Mouse (Mus musculus) MEL (cell line): ENCODE results near the gene Zfp949. TPM values are rescaled to one million over a fixed set of nuclear protein-coding genes. Genes with fewer than 3 reads are reported as not detected.

Experiments used
- DNase-seq: peaks from one replicate; pipeline ENCODE4 v3.0.0; 2011; ENCODE audit warnings: low read depth, low spot score
- H3K27ac ChIP-seq: 2 replicates; pipeline ENCODE4 v1.5.1; 2012; ENCODE audit warnings: low read depth, mild to moderate bottlenecking, control low read depth, low read length, moderate library complexity; ENCODE audit not compliant: control insufficient read depth
- H3K27me3 ChIP-seq, 2 experiments: fragments of 150-350 bp in 1 of 2; sonication (generic) in 1 of 2; 2 replicates each; pipeline ENCODE4 v1.6.1; 2012; ENCODE audit warnings: low read length in 2 of 2, mild to moderate bottlenecking in 2 of 2, improper control_type of control experiment in 1 of 2, moderate library complexity in 1 of 2; ENCODE audit not compliant: insufficient read depth in 2 of 2, control insufficient read depth in 1 of 2
- H3K36me3 ChIP-seq, 2 experiments: 2 replicates each; pipeline ENCODE4 v1.6.1; 2012 to 2014; ENCODE audit warnings: low read length in 2 of 2, improper control_type of control experiment in 1 of 2, inconsistent platforms in 1 of 2, mild to moderate bottlenecking in 1 of 2; ENCODE audit not compliant: insufficient read depth in 2 of 2, control insufficient read depth in 1 of 2
- H3K4me1 ChIP-seq, 2 experiments: fragments of 150-350 bp in 1 of 2; sonication (generic) in 1 of 2; 2 replicates each; pipeline ENCODE4 v1.6.1; 2012; ENCODE audit warnings: low read length in 2 of 2, improper control_type of control experiment in 1 of 2, mild to moderate bottlenecking in 1 of 2; ENCODE audit not compliant: insufficient read depth in 2 of 2, control insufficient read depth in 1 of 2
- H3K4me3 ChIP-seq, 2 experiments: fragments of 150-350 bp in 1 of 2; sonication (generic) in 1 of 2; 2 replicates each; pipeline ENCODE4 v1.5.1; 2012; ENCODE audit warnings: low read depth in 2 of 2, low read length in 2 of 2, mild to moderate bottlenecking in 2 of 2, moderate library complexity in 2 of 2, control low read depth in 1 of 2, improper control_type of control experiment in 1 of 2; ENCODE audit not compliant: control insufficient read depth in 1 of 2, insufficient read depth in 1 of 2
- H3K79me2 ChIP-seq: 2 replicates; pipeline ENCODE4 v1.6.1; 2012; ENCODE audit warnings: mild to moderate bottlenecking, low read length, moderate library complexity; ENCODE audit not compliant: control insufficient read depth, poor library complexity, insufficient read depth
- H3K9ac ChIP-seq: 2 replicates; pipeline ENCODE4 v1.6.1; 2012; ENCODE audit warnings: low read depth, mild to moderate bottlenecking, control low read depth, low read length, moderate library complexity; ENCODE audit not compliant: control insufficient read depth, poor library complexity, severe bottlenecking
- H3K9me3 ChIP-seq: fragments of 150-350 bp; sonication (generic); replicated peaks from 2 replicates; pipeline ENCODE4 v1.6.1; 2012; ENCODE audit warnings: mild to moderate bottlenecking, low read length, improper control_type of control experiment, moderate library complexity; ENCODE audit not compliant: insufficient read depth
- BHLHE40 ChIP-seq: IDR thresholded peaks from 2 replicates; pipeline ENCODE4 v1.6.1; 2012; ENCODE audit warnings: low read depth, mild to moderate bottlenecking, inconsistent platforms, low read length, improper control_type of control experiment, borderline replicate concordance
- CHD1 ChIP-seq: IDR thresholded peaks from 2 replicates; pipeline ENCODE4 v1.6.1; 2012; ENCODE audit warnings: low read depth, mild to moderate bottlenecking, inconsistent platforms, low read length, improper control_type of control experiment
- CHD2 ChIP-seq: IDR thresholded peaks from 2 replicates; pipeline ENCODE4 v1.6.1; 2011; ENCODE audit warnings: low read length, improper control_type of control experiment
- CTCF ChIP-seq, 3 experiments: IDR thresholded peaks in 2 of 3; conservative IDR thresholded peaks in 1 of 3; 2 replicates each; pipeline ENCODE4 v1.5.1; 2011 to 2012; ENCODE audit warnings: low read length in 3 of 3, low read depth in 2 of 3, mild to moderate bottlenecking in 2 of 3, improper control_type of control experiment in 1 of 3, inconsistent platforms in 1 of 3, mixed read lengths in 1 of 3, moderate library complexity in 1 of 3; ENCODE audit not compliant: control insufficient read depth in 1 of 3, insufficient read depth in 1 of 3, poor library complexity in 1 of 3, severe bottlenecking in 1 of 3
- E2F4 ChIP-seq: IDR thresholded peaks from 2 replicates; pipeline ENCODE4 v1.6.1; 2011; ENCODE audit warnings: low read depth, low read length, improper control_type of control experiment, borderline replicate concordance
- ELF1 ChIP-seq: IDR thresholded peaks from 2 replicates; pipeline ENCODE4 v1.6.1; 2014; ENCODE audit warnings: low read depth, mild to moderate bottlenecking, inconsistent platforms, low read length, improper control_type of control experiment, moderate library complexity
- EP300 ChIP-seq, 2 experiments: IDR thresholded peaks; 2 replicates each; pipeline ENCODE4 v1.6.1; 2011; ENCODE audit warnings: improper control_type of control experiment in 2 of 2, low read length in 2 of 2, low read depth in 1 of 2, mild to moderate bottlenecking in 1 of 2
- ETS1 ChIP-seq: IDR thresholded peaks from 2 replicates; pipeline ENCODE4 v1.6.1; 2012; ENCODE audit warnings: low read depth, mild to moderate bottlenecking, inconsistent platforms, low read length, improper control_type of control experiment, moderate library complexity
- GABPA ChIP-seq: IDR thresholded peaks from 2 replicates; pipeline ENCODE4 v1.6.1; 2012; ENCODE audit warnings: low read depth, mild to moderate bottlenecking, inconsistent platforms, low read length, improper control_type of control experiment, moderate library complexity
- GATA1 ChIP-seq: IDR thresholded peaks from 2 replicates; pipeline ENCODE4 v1.6.1; 2011; ENCODE audit warnings: low read depth, low read length, improper control_type of control experiment
- HCFC1 ChIP-seq: IDR thresholded peaks from 2 replicates; pipeline ENCODE4 v1.6.1; 2012; ENCODE audit warnings: low read depth, mild to moderate bottlenecking, inconsistent platforms, low read length, improper control_type of control experiment, moderate library complexity
- JUND ChIP-seq: IDR thresholded peaks from 2 replicates; pipeline ENCODE4 v1.6.1; 2011; ENCODE audit warnings: low read depth, mild to moderate bottlenecking, improper control_type of control experiment, low read length
- KAT2A ChIP-seq: conservative IDR thresholded peaks from 2 replicates; pipeline ENCODE4 v1.6.1; 2012; ENCODE audit warnings: low read depth, low read length, improper control_type of control experiment, inconsistent platforms
- MAFK ChIP-seq: IDR thresholded peaks from 2 replicates; pipeline ENCODE4 v1.6.1; 2011; ENCODE audit warnings: low read depth, mild to moderate bottlenecking, low read length, improper control_type of control experiment, borderline replicate concordance
- MAX ChIP-seq: IDR thresholded peaks from 2 replicates; pipeline ENCODE4 v1.6.1; 2011; ENCODE audit warnings: low read length, improper control_type of control experiment
- MEF2A ChIP-seq: IDR thresholded peaks from 2 replicates; pipeline ENCODE4 v1.6.1; 2014; ENCODE audit warnings: low read depth, mild to moderate bottlenecking, inconsistent platforms, low read length, improper control_type of control experiment; ENCODE audit not compliant: poor library complexity, insufficient replicate concordance, severe bottlenecking; ENCODE audit errors: extremely low read depth
- MYB ChIP-seq: IDR thresholded peaks from 2 replicates; pipeline ENCODE4 v1.6.1; 2011; ENCODE audit warnings: mild to moderate bottlenecking, low read depth, low read length, improper control_type of control experiment
- NELFE ChIP-seq: IDR thresholded peaks from 2 replicates; pipeline ENCODE4 v1.6.1; 2011; ENCODE audit warnings: low read depth, low read length, improper control_type of control experiment
- NRF1 ChIP-seq: IDR thresholded peaks from 2 replicates; pipeline ENCODE4 v1.6.1; 2014; ENCODE audit warnings: low read depth, mild to moderate bottlenecking, inconsistent platforms, low read length, improper control_type of control experiment, moderate library complexity; ENCODE audit not compliant: poor library complexity, insufficient read depth, severe bottlenecking
- POLR2A ChIP-seq, 2 experiments: IDR thresholded peaks; 2 replicates each; pipeline ENCODE4 v1.6.1; 2011 to 2012; ENCODE audit warnings: low read length in 2 of 2, mild to moderate bottlenecking in 2 of 2, control low read depth in 1 of 2, improper control_type of control experiment in 1 of 2, low read depth in 1 of 2, moderate library complexity in 1 of 2; ENCODE audit not compliant: control insufficient read depth in 1 of 2, insufficient read depth in 1 of 2, poor library complexity in 1 of 2
- POLR2AphosphoS2 ChIP-seq: IDR thresholded peaks from 2 replicates; pipeline ENCODE4 v1.6.1; 2011; ENCODE audit warnings: low read length, improper control_type of control experiment
- RCOR1 ChIP-seq: IDR thresholded peaks from 2 replicates; pipeline ENCODE4 v1.6.1; 2012; ENCODE audit warnings: low read depth, mild to moderate bottlenecking, inconsistent platforms, low read length, improper control_type of control experiment
- SIN3A ChIP-seq: IDR thresholded peaks from 2 replicates; pipeline ENCODE4 v1.6.1; 2012; ENCODE audit warnings: low read length, improper control_type of control experiment, inconsistent platforms
- SMC3 ChIP-seq: IDR thresholded peaks from 2 replicates; pipeline ENCODE4 v1.6.1; 2011; ENCODE audit warnings: low read depth, low read length, improper control_type of control experiment
- TBP ChIP-seq: IDR thresholded peaks from 2 replicates; pipeline ENCODE4 v1.8.0; 2011; ENCODE audit warnings: low read depth, low read length, improper control_type of control experiment
- ZMIZ1 ChIP-seq: IDR thresholded peaks from 2 replicates; pipeline ENCODE4 v1.6.1; 2012; ENCODE audit warnings: low read depth, mild to moderate bottlenecking, inconsistent platforms, low read length, improper control_type of control experiment, moderate library complexity
- polyA plus RNA-seq, 2 experiments: library from polyadenylated mRNA; stranded (reverse) in 1 of 2; unstranded in 1 of 2; fragments of >175 nt in 1 of 2; fragments of >200 nt in 1 of 2; gene quantifications; 2 replicates each; pipeline versions ENCODE4 v1.2.1 to v1.2.4; 2012; ENCODE audit warnings: low replicate concordance in 2 of 2, low read depth in 1 of 2; ENCODE audit not compliant: insufficient read length in 2 of 2, insufficient read depth in 1 of 2, missing spikeins in 1 of 2
- total RNA-seq: library from RNA; depleted of rRNA; stranded (reverse); fragments of 300-350 nt; gene quantifications from 2 replicates; pipeline ENCODE4 v1.2.3, GENCODE M21; 2012

Zfp949 gene
- total and polyA plus RNA-seq, 3 experiments, result 4.5 to 4.6 TPM; not detected in 1

- no peak overlapping the region for H3K4me3 ChIP-seq
- peak; percentile 82 for DNase-seq
- no peak overlapping the region for H3K27ac ChIP-seq
Measured at GRCm38 (mm10) chr9:88519390-88520121, 28.3 kb upstream of the Zfp949 start.

GRCm38 (mm10) chr9:88520122-88520848 lies 27.5 kb upstream of the Zfp949 start:
- peaks cover 25% of the 10 kb centered on the region for H3K79me2 ChIP-seq
- no peaks in the 10 kb centered on the region for H3K9me3 ChIP-seq
- no peaks in the 10 kb centered on the region for H3K27me3 ChIP-seq
- peak overlapping the region; percentile 99 for H3K9ac ChIP-seq
- peaks cover 2 to 12% of the 10 kb centered on the region in 2 experiments for H3K4me1 ChIP-seq
- peaks cover 4 to 19% of the 10 kb centered on the region in 2 experiments for H3K36me3 ChIP-seq
- DNase-seq, result peak; percentile 87
- peak overlapping the region; percentile 60 to 99 for H3K4me3 ChIP-seq
- H3K27ac ChIP-seq, result peak overlapping the region; percentile 98
- no peak for TF ChIP-seq NRF1
- no peak for TF ChIP-seq RCOR1
- TF ChIP-seq NELFE, result peak; percentile 48
- peak; percentile 30 to 74; a peak in 3 of 4 replicates for TF ChIP-seq POLR2A (IDR thresholded peaks at IDR 0.05; ENCODE audit: control insufficient read depth in 1 of 2, insufficient read depth in 1 of 2, low read depth in 1 of 2, low read length in 2 of 2, poor library complexity in 1 of 2)
- peak; percentile 46; the same call in 1 of the 2 replicates for TF ChIP-seq MYB
- peak; percentile 86 for TF ChIP-seq ZMIZ1
- TF ChIP-seq HCFC1, result peak; percentile 34; the same call in 1 of the 2 replicates
- TF ChIP-seq EP300 (IDR thresholded peaks at IDR 0.05; ENCODE audit: low read depth in 1 of 2, low read length in 2 of 2), result peak in 1 of 2 experiments; percentile 32; a peak in 2 of 4 replicates
- 0 out of 2 replicates have a peak, but pooled peaks have one; percentile 14 for TF ChIP-seq ETS1
- no peak for TF ChIP-seq ELF1
- peak; percentile 48 for TF ChIP-seq E2F4
- peak; percentile 49; the same call in 1 of the 2 replicates for TF ChIP-seq TBP
- peak; percentile 70 for TF ChIP-seq SIN3A
- peak; percentile 99 for TF ChIP-seq POLR2AphosphoS2
- peak; percentile 4; the same call in 1 of the 2 replicates for TF ChIP-seq KAT2A
- TF ChIP-seq MEF2A, result no peak
- peak; percentile 79 for TF ChIP-seq CHD2
- no peak for TF ChIP-seq MAX
- TF ChIP-seq BHLHE40, result 0 out of 2 replicates have a peak, but pooled peaks have one; percentile 24
- peak; percentile 11; the same call in 1 of the 2 replicates for TF ChIP-seq MAFK
- 0 out of 2 replicates have a peak, but pooled peaks have one; percentile 55 for TF ChIP-seq JUND
- no peak for TF ChIP-seq CTCF (IDR thresholded peaks at IDR 0.05 in 2 of 3, conservative IDR thresholded peaks at IDR 0.05 in 1 of 3; ENCODE audit: control insufficient read depth in 1 of 3, insufficient read depth in 1 of 3, low read depth in 2 of 3, low read length in 3 of 3, poor library complexity in 1 of 3, severe bottlenecking in 1 of 3)
- TF ChIP-seq GATA1, result 0 out of 2 replicates have a peak, but pooled peaks have one; percentile 14
- TF ChIP-seq GABPA, result no peak
- no peak; the same call in 1 of the 2 replicates for TF ChIP-seq CHD1
- TF ChIP-seq SMC3, result peak; percentile 15

More at GRCm38 (mm10) chr9:88519390-88520121, 28.3 kb upstream of the Zfp949 start:
- H3K9ac ChIP-seq, result no peak overlapping the region; the same call in 1 of the 2 replicates
- no peaks in the 10 kb centered on the region for H3K27me3 ChIP-seq
- H3K79me2 ChIP-seq, result peaks cover 25% of the 10 kb centered on the region
- peaks cover 1 to 12% of the 10 kb centered on the region in 2 experiments for H3K4me1 ChIP-seq
- peaks cover 4 to 18% of the 10 kb centered on the region in 2 experiments for H3K36me3 ChIP-seq
- no peaks in the 10 kb centered on the region for H3K9me3 ChIP-seq
- TF ChIP-seq MEF2A (no peak), POLR2A (IDR thresholded peaks at IDR 0.05; ENCODE audit: control insufficient read depth in 1 of 2, insufficient read depth in 1 of 2, low read depth in 1 of 2, low read length in 2 of 2, poor library complexity in 1 of 2) (peak in 1 of 2 experiments; percentile 13; a peak in 1 of 4 replicates), RCOR1 (peak; percentile 64; the same call in 1 of the 2 replicates)
